ENCODE assay signal across 35 mouse cellular contexts in the genomic region with DNA sequence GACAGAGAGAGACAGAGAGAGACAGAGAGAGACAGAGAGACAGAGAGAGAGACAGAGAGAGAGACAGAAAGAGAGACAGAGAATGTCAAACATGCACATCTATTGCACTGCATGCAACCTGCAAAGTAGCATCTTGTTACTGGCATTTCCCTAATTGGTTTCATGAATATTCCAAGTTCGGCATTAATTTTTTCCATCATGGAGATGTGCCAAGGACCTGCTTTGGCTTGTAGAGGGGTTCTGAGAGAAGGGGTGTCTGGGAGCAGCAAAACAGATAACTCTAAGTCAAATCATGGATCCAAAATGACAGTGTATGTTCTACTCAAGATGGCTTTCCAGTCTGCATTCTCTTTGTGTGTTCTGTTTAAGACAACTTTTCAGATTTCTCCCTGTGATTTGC.
"Had no signal": no experiment of that assay in that cellular context is flagged by ENCODE, and none has a peak within 500 bp of the region (broad histone marks: within the 10 kb centered on the region; RNA-seq: fewer than 3 reads in every experiment).

No protein-coding gene starts in this region.

- H3K27me3 ChIP-seq: heart, embryonic 12.5 days; heart, embryonic 13.5 days; heart, embryonic 15.5 days; hindbrain, embryonic 12.5 days; hindbrain, embryonic 13.5 days; hindbrain, embryonic 15.5 days; intestine, embryonic 15.5 days; kidney, embryonic 15.5 days had no signal

- ATAC-seq: hindbrain, embryonic 16.5 days; hindbrain, postnatal 0 days; inflammation-experienced regulatory T-cells, adult 6 months; intestine, embryonic 15.5 days; intestine, embryonic 16.5 days; intestine, postnatal 0 days had no signal

- H3K4me3 ChIP-seq: heart, embryonic 12.5 days; heart, embryonic 13.5 days; heart, embryonic 15.5 days; hindbrain, embryonic 10.5 days; hindbrain, embryonic 12.5 days; hindbrain, embryonic 13.5 days; hindbrain, embryonic 15.5 days; intestine, embryonic 15.5 days; kidney, embryonic 15.5 days; layer of hippocampus, adult 2 months; left cerebral cortex, adult 2 months had no signal

- H3K9me3 ChIP-seq: heart, embryonic 12.5 days; heart, embryonic 13.5 days; heart, embryonic 15.5 days; hindbrain, embryonic 10.5 days; hindbrain, embryonic 12.5 days; hindbrain, embryonic 13.5 days; hindbrain, embryonic 15.5 days; intestine, embryonic 15.5 days; kidney, embryonic 15.5 days had no signal

- H3K4me2 ChIP-seq: heart, embryonic 11.5 days; heart, embryonic 12.5 days; heart, embryonic 13.5 days; heart, embryonic 15.5 days; hindbrain, embryonic 12.5 days; hindbrain, embryonic 13.5 days; hindbrain, embryonic 14.5 days; hindbrain, embryonic 15.5 days; intestine, embryonic 15.5 days; kidney, embryonic 15.5 days had no signal

- DNase-seq: heart, postnatal 10 days; heart, postnatal 14 days; heart, postnatal 36 days; heart, postnatal 4 days; kidney, adult 11 months; kidney, adult 18-20 months; kidney, adult 2 months; kidney, adult 8-10 months; kidney, adult 9 months; kidney, postnatal 10 days; kidney, postnatal 14 days; kidney, postnatal 25 days; kidney, postnatal 36 days; kidney, postnatal 4 days; layer of hippocampus, adult 9-11 months; layer of hippocampus, postnatal 36 days had no signal

- H3K9ac ChIP-seq: heart, embryonic 12.5 days; heart, embryonic 13.5 days; heart, embryonic 15.5 days; hindbrain, embryonic 12.5 days; hindbrain, embryonic 13.5 days; hindbrain, embryonic 14.5 days; hindbrain, embryonic 15.5 days; intestine, embryonic 15.5 days; kidney, embryonic 15.5 days had no signal

- H3K4me1 ChIP-seq: heart, embryonic 12.5 days; heart, embryonic 13.5 days; heart, embryonic 15.5 days; hindbrain, embryonic 10.5 days; hindbrain, embryonic 12.5 days; hindbrain, embryonic 13.5 days; hindbrain, embryonic 15.5 days; intestine, embryonic 15.5 days; kidney, embryonic 15.5 days had no signal

- H3K36me3 ChIP-seq: heart, embryonic 12.5 days; heart, embryonic 13.5 days; heart, embryonic 15.5 days; hindbrain, embryonic 10.5 days; hindbrain, embryonic 12.5 days; hindbrain, embryonic 13.5 days; hindbrain, embryonic 15.5 days; intestine, embryonic 15.5 days; kidney, embryonic 15.5 days had no signal

- H3K27ac ChIP-seq: heart, embryonic 13.5 days; heart, embryonic 15.5 days; hindbrain, embryonic 10.5 days; hindbrain, embryonic 12.5 days; hindbrain, embryonic 13.5 days; hindbrain, embryonic 14.5 days; hindbrain, embryonic 15.5 days; hindbrain, postnatal 0 days; intestine, embryonic 15.5 days; kidney, embryonic 15.5 days; kidney, postnatal 0 days; layer of hippocampus, adult 2 months; left cerebral cortex, adult 2 months had no signal
